Mouse (Mus musculus) T-cell, adult 2 months (primary cell): ENCODE results near the gene Mgme1.

ENCODE experiments used
- DNase-seq: peaks from one replicate; pipeline ENCODE4 v3.0.0; 2022; ENCODE audit warnings: low spot score

Mgme1 gene

GRCm38 (mm10) chr2:144305721-144306294 lies 35.3 kb downstream of the Mgme1 start:
- no peak for DNase-seq

GRCm38 (mm10) chr2:144308561-144308960 lies 38.1 kb downstream of the Mgme1 start:
- no peak for DNase-seq

DNA sequence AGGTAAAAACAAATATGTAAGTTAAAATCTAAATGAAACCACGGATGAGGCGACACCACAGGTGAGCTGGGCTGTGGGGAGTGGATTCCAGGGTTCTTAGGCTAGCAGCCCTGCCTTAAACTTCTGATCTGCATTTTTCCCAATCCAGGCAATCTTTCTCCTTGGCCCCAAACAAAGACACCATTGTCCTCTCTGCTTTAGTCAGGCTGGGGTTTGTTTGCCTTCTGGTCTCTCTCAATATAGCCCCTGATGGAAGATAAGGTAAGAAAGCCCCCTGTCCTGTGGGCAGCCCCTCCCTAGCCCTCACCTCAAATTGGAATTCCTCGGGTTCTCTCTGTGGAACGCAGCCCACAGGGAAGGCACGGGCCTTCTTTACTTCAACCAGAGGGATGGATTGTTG lies 39.8 kb downstream of the Mgme1 start:
- DNase-seq: no peak

- DNase-seq: no peak
Measured at GRCm38 (mm10) chr2:144311372-144311771, 40.9 kb downstream of the Mgme1 start.

DNA sequence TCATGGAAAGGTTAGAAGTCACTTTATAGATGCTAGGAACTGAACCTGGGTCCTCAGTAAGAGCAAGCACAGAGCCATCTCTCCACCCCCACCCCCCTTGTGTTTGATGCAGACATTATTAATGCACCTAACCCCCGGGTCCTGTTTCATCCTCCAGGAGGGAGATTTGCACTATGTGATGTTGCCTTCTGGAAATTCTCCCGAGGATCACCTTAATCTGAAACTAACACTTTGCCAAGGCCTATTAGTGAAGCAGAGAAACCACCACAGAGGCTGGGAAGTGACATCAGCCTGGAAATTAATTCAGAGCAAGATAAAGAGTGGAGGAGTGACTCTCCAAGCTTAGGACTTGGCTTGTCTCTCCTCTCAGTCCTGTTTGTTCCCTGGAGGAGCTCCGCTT lies 53.8 kb downstream of the Mgme1 start:
- DNase-seq: no peak

- DNase-seq: no peak
Measured at GRCm38 (mm10) chr2:144329451-144329850, 59.0 kb downstream of the Mgme1 start.

- DNase-seq: no peak
Measured at GRCm38 (mm10) chr2:144329937-144330336, 59.5 kb downstream of the Mgme1 start.

DNA sequence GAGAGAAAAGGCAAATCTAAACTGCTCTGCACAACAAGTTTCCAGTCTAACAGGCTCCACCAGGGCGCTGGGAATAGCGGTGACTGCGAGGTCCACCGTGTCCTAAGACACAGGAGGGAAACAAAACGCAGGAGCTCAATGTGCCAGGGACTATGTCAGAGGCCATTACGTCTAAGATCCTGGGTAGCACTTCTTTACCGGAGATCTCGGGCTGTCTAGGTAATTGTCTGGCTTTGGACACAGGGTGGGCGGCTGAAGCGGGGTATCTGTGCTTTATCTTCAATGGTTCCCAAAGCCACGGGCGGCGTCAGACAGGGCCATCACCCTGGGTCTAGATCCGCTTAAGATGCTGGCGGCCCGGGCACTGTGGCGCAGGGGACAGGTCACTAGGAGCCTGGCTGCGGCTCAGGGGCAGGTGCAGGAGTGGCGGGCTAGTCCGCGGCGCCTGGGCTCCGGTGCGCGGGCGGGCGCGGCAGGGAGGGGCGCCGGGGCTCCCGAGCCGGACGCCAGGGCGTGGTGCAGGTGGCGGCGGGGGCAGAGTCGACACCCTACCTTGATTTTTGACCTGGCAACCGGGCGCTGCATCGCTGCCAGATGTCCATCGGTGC lies 60.0 kb downstream of the Mgme1 start:
- DNase-seq: no peak
